Mouse (Mus musculus) megakaryocyte, embryonic 14.5 days (primary cell): ENCODE results near the gene Rab22a. TPM values are rescaled to one million over a fixed set of nuclear protein-coding genes. Genes with fewer than 3 reads are reported as not detected.
"Not testable (repeated sequence)": the region's sequence is repeated elsewhere in the genome, so short reads cannot be mapped to it uniquely, and the experiment has no call there.

Experiments used
- H3K27me3 ChIP-seq: replicated peaks from 2 replicates; pipeline ENCODE3; 2012; ENCODE audit warnings: inconsistent platforms
- H3K36me3 ChIP-seq: replicated peaks from 2 replicates; pipeline ENCODE3; 2012; ENCODE audit warnings: low read length, inconsistent platforms, mixed read lengths
- H3K4me1 ChIP-seq: 2 replicates; pipeline ENCODE4 v1.6.1; 2012; ENCODE audit warnings: inconsistent platforms
- H3K4me3 ChIP-seq: replicated peaks from 2 replicates; pipeline ENCODE3; 2012; ENCODE audit warnings: moderate library complexity, mild to moderate bottlenecking, inconsistent platforms
- H3K9me3 ChIP-seq: 2 replicates; pipeline ENCODE4 v1.6.1; 2012; ENCODE audit warnings: inconsistent platforms
- FLI1 ChIP-seq: IDR thresholded peaks from 2 replicates; pipeline ENCODE4 v1.6.1; 2012; ENCODE audit warnings: low read length, inconsistent platforms, mixed read lengths
- GATA1 ChIP-seq: IDR thresholded peaks from 3 replicates; pipeline ENCODE4 v1.6.1; 2012; ENCODE audit warnings: mixed read lengths, low read length, inconsistent platforms, borderline replicate concordance
- polyA plus RNA-seq: library from polyadenylated mRNA; stranded (reverse); fragments of >175 nt; gene quantifications from 2 replicates; pipeline ENCODE4 v1.2.3, GENCODE M21; 2012; ENCODE audit warnings: low replicate concordance; ENCODE audit not compliant: insufficient read depth

The Rab22a gene
- polyA plus RNA-seq, 1 experiment = 26.1 TPM

DNA sequence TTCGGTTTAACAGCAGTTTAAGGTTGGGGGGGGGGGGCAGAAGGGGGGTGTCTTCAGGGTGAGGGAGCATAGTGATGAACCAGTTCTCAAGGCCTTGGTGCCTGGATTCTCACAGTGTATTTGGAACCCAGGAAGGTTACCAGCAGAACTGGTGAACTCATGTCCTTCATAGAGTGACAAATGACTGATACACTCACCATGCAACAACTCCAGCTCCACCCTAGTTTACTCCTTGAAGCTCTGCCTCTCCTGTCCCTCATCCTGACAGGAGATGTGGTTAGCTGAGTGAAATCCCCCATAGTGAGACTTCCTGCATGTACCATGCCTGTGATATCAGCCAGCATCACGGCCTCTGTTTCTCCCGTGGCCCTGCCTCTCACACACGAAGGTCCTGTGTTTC lies 53.7 kb downstream of the Rab22a start:
- TF ChIP-seq GATA1 = no peak
- no peak for TF ChIP-seq FLI1
- H3K9me3 ChIP-seq = peaks cover 14% of the 10 kb centered on the region
- peaks cover 13% of the 10 kb centered on the region for H3K36me3 ChIP-seq
- peaks cover 32% of the 10 kb centered on the region for H3K27me3 ChIP-seq
- H3K4me1 ChIP-seq = peaks cover 21% of the 10 kb centered on the region
- no peak overlapping the region for H3K4me3 ChIP-seq

DNA sequence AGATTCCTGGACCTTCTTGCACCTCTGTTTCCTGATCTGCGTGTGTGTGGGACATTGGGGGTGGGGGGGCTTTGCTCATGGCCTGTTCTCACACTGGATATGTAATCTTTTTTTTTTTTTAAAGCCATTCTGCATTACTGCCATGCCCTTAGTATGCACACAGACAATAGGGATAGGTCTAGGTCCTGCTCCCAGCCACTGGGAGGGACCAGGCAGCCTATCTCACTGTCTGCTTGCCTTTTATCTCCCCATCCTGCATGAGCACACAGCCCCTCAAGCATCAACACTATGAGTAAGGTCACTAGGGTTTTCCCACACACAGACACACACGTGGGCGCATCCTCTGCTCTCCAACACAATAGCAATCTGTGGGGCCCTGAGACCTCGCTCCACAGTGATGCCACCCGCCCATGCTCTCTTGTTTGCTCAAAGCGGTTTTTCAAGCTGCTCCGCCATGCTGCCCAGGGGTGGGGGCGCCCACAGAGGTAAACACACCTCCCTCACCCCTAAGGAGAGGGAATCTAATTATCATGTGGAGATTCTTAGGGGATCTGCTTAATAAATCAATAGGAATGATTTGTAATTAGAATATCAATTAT lies 55.2 kb downstream of the Rab22a start:
- Histone ChIP-seq H3K4me1 (peaks cover 21% of the 10 kb centered on the region), H3K27me3 (peaks cover 35% of the 10 kb centered on the region), H3K36me3 (no peaks in the 10 kb centered on the region), H3K9me3 (peaks cover 22% of the 10 kb centered on the region), H3K4me3 (no peak overlapping the region)
- TF ChIP-seq FLI1 (no peak), GATA1 (no peak)

- H3K9me3 ChIP-seq = peaks cover 30% of the 10 kb centered on the region
- H3K36me3 ChIP-seq = no peaks in the 10 kb centered on the region
- H3K27me3 ChIP-seq = peaks cover 42% of the 10 kb centered on the region
- no peak overlapping the region for H3K4me3 ChIP-seq
- TF ChIP-seq GATA1 = no peak
- TF ChIP-seq FLI1 = no peak
- H3K4me1 ChIP-seq = peaks cover 12% of the 10 kb centered on the region
These were observed 57.4 kb downstream of the Rab22a start for GRCm38 (mm10) chr2:173716966-173717365.

- not testable (repeated sequence) for H3K4me1 ChIP-seq, H3K36me3 ChIP-seq, H3K4me3 ChIP-seq
- Histone ChIP-seq H3K27me3 (peaks cover 38% of the 10 kb centered on the region), H3K9me3 (peaks cover 35% of the 10 kb centered on the region)
These were observed 59.6 kb downstream of the Rab22a start, which contains the start of gene 1700010B08Rik for GRCm38 (mm10) chr2:173719115-173719514. TSS of gene 1700010B08Rik (plus strand) at chr2:173719415.

DNA sequence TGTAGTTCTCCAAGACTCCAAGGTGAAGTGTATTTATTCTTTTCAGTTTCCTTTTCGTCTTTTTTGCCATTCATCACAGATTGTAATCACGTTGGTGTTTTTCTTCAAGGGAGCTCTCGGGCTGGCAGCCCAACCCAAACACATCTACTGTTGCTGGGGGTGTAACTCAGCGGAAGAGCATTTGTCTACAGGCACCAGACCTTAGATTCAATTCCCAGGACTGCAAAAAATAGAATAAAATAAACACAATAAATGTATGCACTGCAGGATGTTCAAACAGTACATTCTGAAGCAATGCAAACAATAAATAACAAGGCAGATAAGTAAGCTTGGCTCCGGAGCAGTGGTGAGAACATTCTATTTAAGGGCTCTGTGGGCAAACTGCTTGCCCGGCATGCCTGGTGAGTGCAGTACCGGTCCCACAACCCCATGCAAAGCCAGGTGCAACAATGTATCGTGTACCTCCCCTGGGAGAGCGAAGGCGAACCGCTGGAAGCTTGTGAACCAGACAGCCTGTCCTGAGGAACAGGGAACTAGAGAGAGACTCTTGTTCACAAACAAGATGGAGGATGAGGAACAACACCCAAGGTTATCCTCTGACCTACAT lies 62.8 kb downstream of the Rab22a start:
- TF ChIP-seq FLI1 (no peak), GATA1 (no peak)
- H3K9me3 ChIP-seq = peaks cover 29% of the 10 kb centered on the region
- H3K4me3 ChIP-seq = no peak overlapping the region
- H3K36me3 ChIP-seq = no peaks in the 10 kb centered on the region
- H3K27me3 ChIP-seq = peaks cover 23% of the 10 kb centered on the region
- peaks cover 3% of the 10 kb centered on the region; the same call in 1 of the 2 replicates for H3K4me1 ChIP-seq

DNA sequence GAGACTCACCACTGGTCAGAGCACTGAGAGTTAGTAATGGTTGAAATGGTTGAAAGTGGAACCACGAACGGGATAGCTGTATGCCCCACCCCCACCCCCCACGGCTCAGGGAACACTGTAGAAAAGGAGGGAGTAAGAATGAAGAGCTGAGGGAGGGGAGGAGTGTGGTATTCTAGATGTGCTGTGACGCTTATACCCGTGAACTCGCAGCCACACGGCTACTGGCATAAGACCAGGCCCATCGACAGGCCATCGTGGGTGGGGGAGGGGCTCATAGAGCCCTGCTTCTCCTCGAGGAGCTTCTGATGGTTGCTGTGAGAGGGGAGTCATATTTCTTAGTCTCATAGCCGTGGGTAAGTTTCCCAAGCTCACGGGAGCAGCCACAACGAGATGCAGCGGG lies 64.8 kb downstream of the Rab22a start:
- Histone ChIP-seq H3K4me3 (no peak overlapping the region), H3K36me3 (no peaks in the 10 kb centered on the region), H3K9me3 (peaks cover 24% of the 10 kb centered on the region), H3K4me1 (peaks cover 3% of the 10 kb centered on the region; the same call in 1 of the 2 replicates), H3K27me3 (peaks cover 17% of the 10 kb centered on the region)
- TF ChIP-seq GATA1 (no peak), FLI1 (no peak)

GRCm38 (mm10) chr2:173724940-173725807 lies 65.6 kb downstream of the Rab22a start:
- no peak for TF ChIP-seq GATA1
- TF ChIP-seq FLI1 = no peak
- H3K9me3 ChIP-seq = peaks cover 16% of the 10 kb centered on the region
- H3K4me3 ChIP-seq = no peak overlapping the region
- peaks cover 17% of the 10 kb centered on the region for H3K27me3 ChIP-seq
- H3K4me1 ChIP-seq = peaks cover 3% of the 10 kb centered on the region; the same call in 1 of the 2 replicates
- no peaks in the 10 kb centered on the region for H3K36me3 ChIP-seq

DNA sequence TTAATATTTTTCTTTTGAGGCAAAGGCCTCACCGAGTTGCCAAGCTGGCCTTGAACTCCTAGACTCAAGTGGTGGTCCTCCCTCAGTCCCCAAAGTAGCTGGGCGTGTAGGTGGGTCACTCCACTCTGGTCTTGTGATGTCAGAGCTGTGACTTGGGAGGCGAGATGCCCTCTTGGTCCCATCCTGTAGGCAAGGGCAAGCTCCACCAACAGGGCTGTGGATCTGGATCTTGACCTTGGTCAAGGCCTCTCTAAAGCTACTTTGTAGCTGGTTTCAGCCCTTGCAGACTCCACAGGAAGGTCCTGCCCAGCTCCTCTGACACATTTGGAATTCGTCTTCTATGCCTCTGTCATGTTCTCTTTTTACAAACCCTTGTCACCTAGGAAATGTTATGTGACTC lies 66.3 kb downstream of the Rab22a start:
- Histone ChIP-seq H3K27me3 (peaks cover 21% of the 10 kb centered on the region), H3K4me1 (peaks cover 3% of the 10 kb centered on the region; the same call in 1 of the 2 replicates), H3K4me3 (no peak overlapping the region), H3K9me3 (peaks cover 12% of the 10 kb centered on the region), H3K36me3 (no peaks in the 10 kb centered on the region)
- TF ChIP-seq GATA1 = no peak
- no peak for TF ChIP-seq FLI1

DNA sequence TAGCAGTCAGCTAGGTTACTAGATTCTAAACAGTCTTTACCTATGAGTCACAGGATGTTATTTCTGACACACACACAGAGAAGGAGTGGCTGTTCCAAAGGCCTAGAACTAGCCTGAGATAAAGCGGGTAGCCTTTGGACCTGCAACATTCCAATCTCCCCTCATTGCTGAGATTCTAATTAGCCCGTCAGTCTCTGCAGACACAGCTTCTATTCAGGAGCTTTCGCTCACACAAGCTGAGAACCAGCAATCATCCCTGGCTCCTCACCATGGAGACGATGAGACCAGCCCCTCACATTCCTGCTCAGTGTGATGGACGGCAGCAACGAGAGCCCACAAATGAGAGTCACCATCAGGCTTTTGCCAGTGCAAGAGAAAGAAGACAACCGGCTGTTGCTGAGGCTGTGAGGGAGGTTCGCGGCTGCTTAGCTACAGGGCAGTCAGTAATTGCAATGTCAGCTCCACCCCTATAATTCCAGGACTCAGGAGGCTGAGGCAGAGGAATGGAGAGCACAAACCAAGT lies 70.9 kb downstream of the Rab22a start:
- TF ChIP-seq FLI1 = no peak
- no peak for TF ChIP-seq GATA1
- H3K27me3 ChIP-seq = peaks cover 37% of the 10 kb centered on the region
- H3K4me3 ChIP-seq = no peak overlapping the region
- 0 out of 2 replicates have a peak, but pooled peaks cover 8% of the 10 kb centered on the region for H3K9me3 ChIP-seq
- no peaks in the 10 kb centered on the region for H3K36me3 ChIP-seq
- H3K4me1 ChIP-seq = peaks cover 4% of the 10 kb centered on the region; the same call in 1 of the 2 replicates
